Mouse (Mus musculus) common myeloid progenitor, adult 5-6 weeks (primary cell): ENCODE measurements at regions not wholly inside any gene's neighbourhood (a gene's known extent, or its start where the extent isn't known, plus 50 kb on each side); places are given as distances from the start of the nearest gene placed in this dataset.
A peak's percentile ranks its signal among the peaks of the same experiment; 100 is the strongest.

Experiments
- ATAC-seq: replicated peaks from 2 replicates; pipeline ENCODE4 v1.8.0; 2016; ENCODE audit warnings: low read depth, mild to moderate bottlenecking, moderate TSS enrichment, inconsistent platforms; ENCODE audit not compliant: poor library complexity, severe bottlenecking

- no peak for ATAC-seq
Observed at GRCm38 (mm10) chr12:86830247-86830585, 54.4 kb downstream of the Irf2bpl start.

GRCm38 (mm10) chr12:86829581-86830246, 54.9 kb downstream of the Irf2bpl start:
- ATAC-seq, result no peak

- no peak for ATAC-seq
Observed at GRCm38 (mm10) chr12:86827241-86827606, 57.4 kb downstream of the Irf2bpl start.

- no peak for ATAC-seq
Observed at GRCm38 (mm10) chr12:86826420-86827240, 58.0 kb downstream of the Irf2bpl start.

DNA sequence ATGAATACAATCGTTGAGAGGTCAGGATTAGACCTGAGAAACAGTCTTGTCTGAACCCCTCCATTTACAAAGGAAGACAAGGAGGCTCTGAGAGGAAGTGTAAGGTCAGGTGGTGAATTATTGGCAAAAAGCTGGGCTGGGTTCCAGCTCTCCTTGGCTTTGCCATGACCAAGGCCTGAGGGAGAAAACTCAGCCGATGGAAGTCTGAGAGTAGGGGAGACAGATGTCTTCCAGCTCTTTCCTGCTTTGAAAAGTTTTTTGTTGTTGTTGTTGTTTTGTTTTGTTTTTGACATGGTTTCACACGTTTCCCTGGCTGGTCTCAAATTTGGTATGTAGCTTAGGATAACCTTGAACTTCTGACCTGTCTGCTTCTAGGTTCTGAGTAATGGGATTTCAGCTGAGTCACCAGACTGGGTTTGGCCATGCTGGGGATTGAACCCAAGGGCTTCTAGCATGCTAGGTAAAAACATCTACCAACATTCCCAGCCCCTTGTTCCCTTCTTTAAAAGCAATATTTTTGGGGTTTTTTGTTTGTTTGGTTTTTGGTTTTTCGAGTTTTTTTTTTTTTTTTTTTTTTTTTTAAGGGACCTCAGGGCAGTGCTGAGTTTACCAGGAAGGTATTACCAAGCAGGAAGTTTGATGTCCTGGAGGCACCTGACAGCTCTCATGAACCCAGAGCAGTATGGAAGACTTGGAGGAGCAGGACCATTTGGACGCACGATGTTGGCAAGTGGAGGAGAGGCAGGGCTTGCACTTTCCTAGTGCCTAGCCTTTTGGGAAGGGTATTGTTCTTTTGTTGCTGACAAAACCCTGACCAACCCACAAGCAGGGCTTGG, 58.8 kb downstream of the Irf2bpl start:
- no peak for ATAC-seq

DNA sequence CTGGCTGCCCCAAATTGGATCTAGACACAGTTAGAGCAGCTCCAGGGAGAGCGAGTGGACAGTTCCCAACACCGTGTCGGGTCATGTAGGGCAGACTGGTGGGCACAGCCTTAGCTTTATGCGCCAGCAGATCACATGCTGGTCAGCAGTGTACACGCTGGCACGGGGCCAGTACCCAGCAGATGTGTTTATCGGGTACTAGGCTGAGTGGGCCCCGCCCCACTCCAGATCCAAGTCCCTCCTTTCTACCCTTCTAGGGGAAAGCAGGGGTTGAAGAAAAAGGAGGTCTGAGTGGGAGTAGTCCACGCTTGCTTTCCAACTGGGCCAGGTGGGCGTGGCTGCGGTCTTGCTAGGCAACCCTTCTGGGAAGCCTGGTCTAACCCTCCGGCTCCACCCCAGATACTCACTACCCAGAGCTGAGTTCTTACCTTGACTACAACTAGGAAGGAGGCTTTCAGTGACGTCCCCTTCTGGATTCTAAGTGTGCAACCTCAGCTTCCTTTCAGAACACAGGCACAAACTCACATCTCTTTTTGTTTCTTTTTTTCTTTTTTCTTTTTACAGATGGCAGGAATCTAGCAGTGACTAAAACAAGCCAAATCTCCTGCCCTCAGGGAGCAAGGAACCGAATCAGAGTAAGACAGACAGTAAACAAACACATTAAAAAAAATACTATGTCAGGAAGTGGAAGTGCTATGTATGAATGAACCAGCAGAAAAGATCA, 59.6 kb downstream of the Irf2bpl start:
- peak; percentile 59 for ATAC-seq

GRCm38 (mm10) chr12:86823855-86824589, 60.6 kb downstream of the Irf2bpl start:
- peak; percentile 78 for ATAC-seq

GRCm38 (mm10) chr12:86823488-86823854, 61.1 kb downstream of the Irf2bpl start:
- no peak for ATAC-seq

DNA sequence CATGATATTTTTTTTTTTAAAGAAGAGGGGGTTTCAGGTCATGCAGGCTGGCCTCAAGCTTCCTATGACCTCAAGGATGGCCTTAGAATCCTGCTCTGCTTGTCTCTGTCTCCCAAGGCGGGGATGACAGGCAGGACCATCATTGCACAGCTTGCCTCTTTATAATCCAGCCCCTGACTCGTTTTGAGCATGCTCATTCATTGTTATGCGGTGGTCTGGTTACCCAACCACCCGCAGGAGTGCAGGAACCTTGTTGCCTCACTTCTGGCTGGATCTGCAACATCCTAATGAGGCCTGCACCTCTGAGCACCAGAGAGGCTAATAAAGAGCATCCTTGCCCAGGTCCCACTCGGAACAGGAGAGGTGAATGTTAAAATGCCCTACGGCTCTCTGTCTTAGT, 63.4 kb downstream of the Irf2bpl start:
- no peak for ATAC-seq

- ATAC-seq, result no peak
Observed at GRCm38 (mm10) chr12:86819568-86819967, 65.0 kb downstream of the Irf2bpl start.

- peak; percentile 67 for ATAC-seq
Observed at GRCm38 (mm10) chr12:86819163-86819562, 65.4 kb downstream of the Irf2bpl start.

DNA sequence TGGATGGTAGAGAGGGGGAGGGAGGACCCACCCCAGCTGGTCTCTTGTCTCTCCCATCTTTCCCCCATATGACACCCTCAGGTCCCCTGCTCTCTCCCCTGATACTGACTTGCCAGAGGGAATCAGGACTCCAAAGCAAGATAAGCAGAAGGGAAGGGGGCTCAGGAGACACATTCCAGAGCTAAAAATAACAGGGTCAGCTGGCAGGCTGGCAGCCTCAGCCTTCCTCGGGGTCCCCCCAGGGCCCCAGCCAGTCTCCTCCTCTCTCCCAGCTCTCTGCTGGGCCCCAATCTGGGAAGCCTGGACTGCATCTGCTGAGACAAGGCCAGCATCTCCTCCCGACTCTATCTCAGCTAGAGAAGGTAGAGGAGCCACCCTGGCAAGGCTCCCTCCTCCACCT, 66.4 kb downstream of the Irf2bpl start:
- no peak for ATAC-seq

DNA sequence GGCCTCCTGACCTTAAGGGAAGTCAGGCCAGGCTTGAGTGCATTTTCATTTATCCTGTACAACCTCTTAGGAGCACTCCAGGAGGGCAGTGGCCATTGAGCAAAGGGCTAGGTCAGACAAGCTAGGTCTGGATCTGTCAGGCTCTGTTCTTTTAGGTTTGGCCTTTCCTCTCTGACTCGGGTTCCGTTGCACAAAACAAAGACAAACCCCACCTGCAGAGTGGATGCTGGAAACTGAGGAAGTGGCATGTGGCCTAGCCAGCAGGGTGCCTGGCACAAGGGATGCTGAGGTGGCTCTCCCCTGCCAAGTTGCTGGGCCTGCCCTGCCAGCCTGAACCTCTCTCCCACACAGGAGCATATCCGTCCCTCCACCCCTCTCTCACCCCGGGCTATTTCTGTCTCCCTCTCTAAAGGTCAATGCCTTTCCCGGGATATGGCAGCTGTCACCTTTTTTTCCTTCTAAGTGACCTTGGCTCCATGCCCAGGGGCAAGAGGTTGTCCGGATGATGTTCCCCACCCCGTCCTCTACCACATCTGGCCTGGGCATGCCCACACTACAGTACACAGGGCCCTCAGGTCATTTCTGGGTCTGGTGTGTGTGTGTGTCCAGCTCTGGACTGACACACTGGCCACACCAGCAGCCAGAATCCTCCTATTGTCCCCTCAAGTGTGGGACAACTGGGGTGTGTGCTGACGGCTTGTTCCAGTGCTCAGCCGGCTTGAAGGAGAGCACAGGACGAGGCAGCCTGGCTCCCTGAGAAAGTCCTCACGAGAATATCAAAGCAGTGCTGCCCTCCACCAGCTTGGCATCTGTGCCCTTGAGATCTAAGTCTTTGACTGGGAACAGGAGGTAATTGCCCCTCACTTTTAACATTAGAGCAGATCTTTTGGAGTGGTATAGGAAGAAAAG, 67.6 kb downstream of the Irf2bpl start:
- no peak for ATAC-seq

- peak; percentile 60; the same call in 1 of the 2 replicates for ATAC-seq
Observed at GRCm38 (mm10) chr12:86816171-86816701, 68.4 kb downstream of the Irf2bpl start.

DNA sequence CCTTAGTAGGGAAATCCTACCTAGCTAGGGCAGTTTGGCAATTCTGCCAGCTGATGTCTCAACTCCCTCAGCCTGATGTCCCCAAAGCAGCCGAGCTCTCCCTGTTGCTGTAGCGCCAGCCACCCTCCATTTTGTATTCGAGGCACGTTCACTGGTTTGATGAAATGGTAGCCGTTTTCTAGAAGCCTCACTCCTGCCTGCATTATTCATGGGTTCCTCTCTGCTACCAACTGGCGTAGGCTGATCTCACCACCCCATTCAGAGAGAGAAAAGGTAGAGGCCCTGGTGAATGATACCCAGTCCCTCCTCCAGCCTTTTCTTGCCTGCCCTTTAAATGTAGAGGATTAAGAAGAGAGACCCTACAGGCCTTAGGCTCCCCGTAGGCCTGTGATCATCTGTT, 69.9 kb downstream of the Irf2bpl start:
- no peak for ATAC-seq
